Mouse (Mus musculus): ENCODE results near the gene Chpf2. TPM values are rescaled to one million over a fixed set of nuclear protein-coding genes. Genes with fewer than 3 reads are reported as not detected.

Gene Chpf2
- polyA plus RNA-seq, 1 experiment: 37.7 TPM

DNA sequence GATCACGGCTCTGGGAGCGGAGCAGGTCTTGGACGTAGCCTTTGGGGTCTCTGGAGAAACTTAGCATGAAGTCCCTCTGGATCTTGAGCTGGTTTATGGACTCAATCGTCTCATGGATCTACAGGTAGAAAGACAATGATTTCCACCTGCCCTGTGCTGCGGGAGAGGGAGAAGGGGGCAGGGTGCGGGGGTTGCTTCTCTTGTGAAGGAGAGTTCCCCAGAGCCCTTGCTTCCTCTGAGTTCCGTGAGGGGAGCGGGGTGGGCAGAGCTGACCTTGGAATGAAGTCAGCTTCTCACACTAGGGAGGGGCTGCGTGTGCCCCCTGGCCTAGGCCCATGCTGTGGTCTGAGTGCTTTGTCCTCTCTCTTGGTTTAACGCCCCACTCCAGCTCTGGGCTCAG, 6.7 kb downstream of the Chpf2 start:
- H3K27me3 ChIP-seq (ENCODE audit: control insufficient read depth, insufficient read depth, insufficient read length): no peaks in the 10 kb centered on the region
- TF ChIP-seq MYOD1 (IDR thresholded peaks at IDR 0.05; ENCODE audit: control insufficient read depth, insufficient read length, low read depth): no peak
- no peak for TF ChIP-seq USF1 (IDR thresholded peaks at IDR 0.05; ENCODE audit: low read depth)
- no peak for TF ChIP-seq MAX (IDR thresholded peaks at IDR 0.05)
- no peak for TF ChIP-seq CEBPB (IDR thresholded peaks at IDR 0.05; ENCODE audit: low read depth)
- TF ChIP-seq CTCF (IDR thresholded peaks at IDR 0.05; ENCODE audit: control insufficient read depth, insufficient read depth, insufficient read length): no peak
- no peak for TF ChIP-seq MYOG (IDR thresholded peaks at IDR 0.05; ENCODE audit: control insufficient read depth, extremely low read depth, insufficient read length)
- no peak for TF ChIP-seq FOSL1 (IDR thresholded peaks at IDR 0.05; ENCODE audit: insufficient read depth, low read length, poor library complexity, severe bottlenecking)
- H3K36me3 ChIP-seq (ENCODE audit: control insufficient read depth, insufficient read depth): peaks cover 51% of the 10 kb centered on the region
- no peak overlapping the region for H3ac ChIP-seq (ENCODE audit: control insufficient read depth, insufficient read length, low read depth)
- H3K4me3 ChIP-seq (ENCODE audit: insufficient read depth, poor library complexity, severe bottlenecking): no peak overlapping the region
- H3K79me3 ChIP-seq (ENCODE audit: low read depth): peaks cover 7% of the 10 kb centered on the region
- peaks cover 25% of the 10 kb centered on the region for H3K79me2 ChIP-seq (ENCODE audit: control insufficient read depth, insufficient read depth)

DNA sequence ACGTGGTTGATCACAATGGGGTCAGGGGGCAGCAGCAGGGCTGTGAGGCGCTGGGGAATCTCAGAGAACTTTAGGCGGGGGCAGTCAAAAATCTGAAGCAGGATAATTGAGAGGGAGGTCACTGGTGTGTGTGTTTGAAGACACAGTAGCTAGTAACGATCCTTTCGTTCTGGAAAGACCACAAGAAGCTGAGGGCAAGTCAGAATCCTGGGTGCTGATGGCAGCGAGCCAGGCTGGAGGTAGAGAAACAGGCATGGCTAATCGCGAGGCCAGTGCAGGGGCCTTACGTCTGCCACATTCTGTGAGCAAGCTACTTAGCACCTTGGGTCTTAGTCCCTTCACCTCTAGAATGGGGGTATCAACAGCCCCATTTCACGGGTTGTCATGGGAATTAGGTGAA, 7.4 kb downstream of the Chpf2 start:
- TF ChIP-seq USF1 (IDR thresholded peaks at IDR 0.05; ENCODE audit: low read depth): no peak
- no peak for TF ChIP-seq CTCF (IDR thresholded peaks at IDR 0.05; ENCODE audit: control insufficient read depth, insufficient read depth, insufficient read length)
- TF ChIP-seq MYOD1 (IDR thresholded peaks at IDR 0.05; ENCODE audit: control insufficient read depth, insufficient read length, low read depth): no peak
- peaks cover 44% of the 10 kb centered on the region for H3K36me3 ChIP-seq (ENCODE audit: control insufficient read depth, insufficient read depth)
- H3K79me2 ChIP-seq (ENCODE audit: control insufficient read depth, insufficient read depth): peaks cover 23% of the 10 kb centered on the region
- H3K79me3 ChIP-seq (ENCODE audit: low read depth): peaks cover 2% of the 10 kb centered on the region
- H3K27me3 ChIP-seq (ENCODE audit: control insufficient read depth, insufficient read depth, insufficient read length): no peaks in the 10 kb centered on the region
- H3K4me3 ChIP-seq (ENCODE audit: insufficient read depth, poor library complexity, severe bottlenecking): no peak overlapping the region
- H3ac ChIP-seq (ENCODE audit: control insufficient read depth, insufficient read length, low read depth): no peak overlapping the region

DNA sequence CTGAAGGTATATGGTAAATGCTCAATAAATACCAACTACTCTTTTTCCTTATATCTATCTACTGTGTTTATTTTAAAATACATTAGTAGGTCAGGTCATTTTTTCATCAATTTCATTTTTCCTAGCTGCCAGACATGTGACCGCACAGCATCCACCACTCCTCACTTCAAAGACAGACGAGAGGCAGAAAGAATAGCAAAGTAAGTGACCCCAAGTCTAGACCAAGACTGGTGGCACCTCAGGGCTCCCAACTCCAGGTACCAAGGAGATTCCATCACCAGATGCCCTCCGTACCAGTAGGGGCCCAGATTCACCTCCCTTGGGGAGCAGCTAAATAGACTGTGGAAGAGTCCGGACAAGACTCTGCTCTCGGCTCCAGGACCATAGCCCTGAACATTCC, 7.8 kb downstream of the Chpf2 start:
- no peaks in the 10 kb centered on the region for H3K27me3 ChIP-seq (ENCODE audit: control insufficient read depth, insufficient read depth, insufficient read length)
- peaks cover 23% of the 10 kb centered on the region for H3K79me2 ChIP-seq (ENCODE audit: control insufficient read depth, insufficient read depth)
- no peaks in the 10 kb centered on the region for H3K79me3 ChIP-seq (ENCODE audit: low read depth)
- no peak overlapping the region for H3ac ChIP-seq (ENCODE audit: control insufficient read depth, insufficient read length, low read depth)
- peaks cover 41% of the 10 kb centered on the region for H3K36me3 ChIP-seq (ENCODE audit: control insufficient read depth, insufficient read depth)
- no peak overlapping the region for H3K4me3 ChIP-seq (ENCODE audit: insufficient read depth, poor library complexity, severe bottlenecking)
- no peak for TF ChIP-seq MYOD1 (IDR thresholded peaks at IDR 0.05; ENCODE audit: control insufficient read depth, insufficient read length, low read depth)
- no peak for TF ChIP-seq CEBPB (IDR thresholded peaks at IDR 0.05; ENCODE audit: low read depth)
- no peak for TF ChIP-seq FOSL1 (IDR thresholded peaks at IDR 0.05; ENCODE audit: insufficient read depth, low read length, poor library complexity, severe bottlenecking)
- no peak for TF ChIP-seq USF1 (IDR thresholded peaks at IDR 0.05; ENCODE audit: low read depth)
- TF ChIP-seq MAX (IDR thresholded peaks at IDR 0.05): no peak
- TF ChIP-seq MYOG (IDR thresholded peaks at IDR 0.05; ENCODE audit: control insufficient read depth, extremely low read depth, insufficient read length): no peak
- no peak for TF ChIP-seq CTCF (IDR thresholded peaks at IDR 0.05; ENCODE audit: control insufficient read depth, insufficient read depth, insufficient read length)

DNA sequence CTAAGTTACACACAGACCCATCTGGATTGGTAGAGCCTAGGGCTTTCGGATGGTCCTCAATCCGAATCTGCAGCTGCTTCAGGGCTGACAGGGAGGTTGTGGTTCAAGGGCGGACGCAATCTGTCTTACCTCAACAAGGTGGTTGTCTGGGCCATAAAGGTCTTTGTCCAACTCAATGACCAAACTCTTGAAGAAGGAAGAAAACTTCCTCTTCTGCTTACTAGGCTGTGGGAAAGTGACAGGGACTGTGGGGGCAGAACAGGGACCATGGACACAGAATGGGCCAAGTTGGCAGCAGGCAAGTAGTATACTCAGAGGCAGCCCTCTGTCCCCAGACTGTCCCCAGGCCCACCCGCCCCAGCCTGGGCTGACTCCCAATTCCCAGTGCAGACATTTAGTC, 8.7 kb downstream of the Chpf2 start:
- no peak overlapping the region for H3ac ChIP-seq (ENCODE audit: control insufficient read depth, insufficient read length, low read depth)
- no peaks in the 10 kb centered on the region for H3K27me3 ChIP-seq (ENCODE audit: control insufficient read depth, insufficient read depth, insufficient read length)
- H3K79me3 ChIP-seq (ENCODE audit: low read depth): no peaks in the 10 kb centered on the region
- peaks cover 32% of the 10 kb centered on the region for H3K36me3 ChIP-seq (ENCODE audit: control insufficient read depth, insufficient read depth)
- TF ChIP-seq FOSL1 (IDR thresholded peaks at IDR 0.05; ENCODE audit: insufficient read depth, low read length, poor library complexity, severe bottlenecking): no peak
- no peak for TF ChIP-seq MYOG (IDR thresholded peaks at IDR 0.05; ENCODE audit: control insufficient read depth, extremely low read depth, insufficient read length)
- no peak for TF ChIP-seq CEBPB (IDR thresholded peaks at IDR 0.05; ENCODE audit: low read depth)
- no peak for TF ChIP-seq MYOD1 (IDR thresholded peaks at IDR 0.05; ENCODE audit: control insufficient read depth, insufficient read length, low read depth)
- TF ChIP-seq CTCF (IDR thresholded peaks at IDR 0.05; ENCODE audit: control insufficient read depth, insufficient read depth, insufficient read length): no peak
- TF ChIP-seq USF1 (IDR thresholded peaks at IDR 0.05; ENCODE audit: low read depth): no peak
- TF ChIP-seq MAX (IDR thresholded peaks at IDR 0.05): no peak
- H3K4me3 ChIP-seq (ENCODE audit: insufficient read depth, poor library complexity, severe bottlenecking): no peak overlapping the region
- H3K79me2 ChIP-seq (ENCODE audit: control insufficient read depth, insufficient read depth): peaks cover 17% of the 10 kb centered on the region

DNA sequence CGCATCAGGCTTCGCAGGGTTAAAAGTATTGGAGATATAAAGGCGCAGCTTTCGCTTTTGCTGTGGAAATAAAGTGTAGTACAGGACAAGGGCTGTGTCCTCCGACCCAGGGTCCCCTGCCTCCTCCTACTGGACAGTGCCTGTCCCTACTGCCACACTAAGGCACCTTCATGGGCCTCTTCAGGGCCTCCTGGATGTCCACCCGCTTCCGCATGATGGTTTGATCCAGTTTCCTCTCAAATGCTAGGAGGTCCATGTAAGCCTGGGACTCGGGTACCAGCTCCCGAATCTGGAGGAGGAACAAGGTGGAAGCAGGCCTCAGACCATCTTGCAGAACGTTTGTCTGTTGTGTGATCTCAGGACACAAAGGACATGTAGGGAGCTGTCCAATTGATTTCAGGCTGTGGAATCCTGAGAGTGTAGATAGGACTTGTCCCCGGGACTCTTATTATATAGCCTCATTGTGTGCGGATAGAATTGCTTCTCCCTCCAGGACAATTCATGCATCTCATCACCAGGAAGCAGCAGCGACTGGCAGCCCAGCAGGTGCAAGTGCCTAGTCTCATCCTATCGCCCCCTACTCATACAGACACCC, 9.3 kb downstream of the Chpf2 start:
- Histone ChIP-seq H3K79me3 (ENCODE audit: low read depth) (no peaks in the 10 kb centered on the region), H3K4me3 (ENCODE audit: insufficient read depth, poor library complexity, severe bottlenecking) (no peak overlapping the region), H3K36me3 (ENCODE audit: control insufficient read depth, insufficient read depth) (peaks cover 31% of the 10 kb centered on the region), H3ac (ENCODE audit: control insufficient read depth, insufficient read length, low read depth) (no peak overlapping the region), H3K27me3 (ENCODE audit: control insufficient read depth, insufficient read depth, insufficient read length) (no peaks in the 10 kb centered on the region), H3K79me2 (ENCODE audit: control insufficient read depth, insufficient read depth) (peaks cover 17% of the 10 kb centered on the region)
- no peak for TF ChIP-seq CTCF (IDR thresholded peaks at IDR 0.05; ENCODE audit: control insufficient read depth, insufficient read depth, insufficient read length)
- no peak for TF ChIP-seq CEBPB (IDR thresholded peaks at IDR 0.05; ENCODE audit: low read depth)
- no peak for TF ChIP-seq MAX (IDR thresholded peaks at IDR 0.05)
- TF ChIP-seq FOSL1 (IDR thresholded peaks at IDR 0.05; ENCODE audit: insufficient read depth, low read length, poor library complexity, severe bottlenecking): no peak
- TF ChIP-seq MYOD1 (IDR thresholded peaks at IDR 0.05; ENCODE audit: control insufficient read depth, insufficient read length, low read depth): no peak
- TF ChIP-seq USF1 (IDR thresholded peaks at IDR 0.05; ENCODE audit: low read depth): no peak
- no peak for TF ChIP-seq MYOG (IDR thresholded peaks at IDR 0.05; ENCODE audit: control insufficient read depth, extremely low read depth, insufficient read length)
